Mouse (Mus musculus): ENCODE results near the gene 1700001C19Rik.

The 1700001C19Rik gene

GRCm38 (mm10) chr17:47467659-47468058, 30.5 kb upstream of the 1700001C19Rik start:
- H3K4me3 ChIP-seq (replicated peaks; ENCODE audit: low read length) = peak overlapping the region; percentile 72
- peaks cover 60% of the 10 kb centered on the region for H3K27me3 ChIP-seq (ENCODE audit: insufficient read depth, low read length)
- H3K4me1 ChIP-seq (replicated peaks; ENCODE audit: low read depth, low read length) = peaks cover 92% of the 10 kb centered on the region
- peaks cover 4% of the 10 kb centered on the region; the same call in 1 of the 2 replicates for H3K36me3 ChIP-seq (ENCODE audit: insufficient read depth, low read length)
- H3K9me3 ChIP-seq (ENCODE audit: low read length) = no peaks in the 10 kb centered on the region
- no peak for TF ChIP-seq NANOG (IDR thresholded peaks at IDR 0.05; ENCODE audit: borderline replicate concordance, low read length)
- no peak for TF ChIP-seq POU5F1 (IDR thresholded peaks at IDR 0.05; ENCODE audit: borderline replicate concordance, low read length)
- no peak for TF ChIP-seq CTCF (conservative IDR thresholded peaks at IDR 0.05; ENCODE audit: low read length)

- peaks cover 96% of the 10 kb centered on the region for H3K4me1 ChIP-seq (replicated peaks; ENCODE audit: low read depth, low read length)
- H3K4me3 ChIP-seq (replicated peaks; ENCODE audit: low read length) = peak overlapping the region; percentile 26
- H3K36me3 ChIP-seq (ENCODE audit: insufficient read depth, low read length) = peaks cover 4% of the 10 kb centered on the region; the same call in 1 of the 2 replicates
- no peak for TF ChIP-seq NANOG (IDR thresholded peaks at IDR 0.05; ENCODE audit: borderline replicate concordance, low read length)
- TF ChIP-seq CTCF (conservative IDR thresholded peaks at IDR 0.05; ENCODE audit: low read length) = no peak
- TF ChIP-seq POU5F1 (IDR thresholded peaks at IDR 0.05; ENCODE audit: borderline replicate concordance, low read length) = no peak
- H3K27me3 ChIP-seq (ENCODE audit: insufficient read depth, low read length) = peaks cover 63% of the 10 kb centered on the region
- H3K9me3 ChIP-seq (ENCODE audit: low read length) = no peaks in the 10 kb centered on the region
Measured at GRCm38 (mm10) chr17:47466284-47466683, 29.1 kb upstream of the 1700001C19Rik start.

- Histone ChIP-seq H3K9me3 (ENCODE audit: low read length) (no peaks in the 10 kb centered on the region), H3K27me3 (ENCODE audit: insufficient read depth, low read length) (peaks cover 70% of the 10 kb centered on the region)
- TF ChIP-seq CTCF (conservative IDR thresholded peaks at IDR 0.05; ENCODE audit: low read length) (no peak), NANOG (IDR thresholded peaks at IDR 0.05; ENCODE audit: borderline replicate concordance, low read length) (no peak), POU5F1 (IDR thresholded peaks at IDR 0.05; ENCODE audit: borderline replicate concordance, low read length) (no peak)
Measured at GRCm38 (mm10) chr17:47465016-47465415, 27.8 kb upstream of the 1700001C19Rik start.

GRCm38 (mm10) chr17:47464248-47464965, 27.2 kb upstream of the 1700001C19Rik start:
- no peaks in the 10 kb centered on the region for H3K9me3 ChIP-seq (ENCODE audit: low read length)
- no peak for TF ChIP-seq NANOG (IDR thresholded peaks at IDR 0.05; ENCODE audit: borderline replicate concordance, low read length)
- no peak for TF ChIP-seq CTCF (conservative IDR thresholded peaks at IDR 0.05; ENCODE audit: low read length)
- no peak for TF ChIP-seq POU5F1 (IDR thresholded peaks at IDR 0.05; ENCODE audit: borderline replicate concordance, low read length)
- peaks cover 72% of the 10 kb centered on the region for H3K27me3 ChIP-seq (ENCODE audit: insufficient read depth, low read length)

More at GRCm38 (mm10) chr17:47465016-47465415, 27.8 kb upstream of the 1700001C19Rik start:
- peaks cover 4% of the 10 kb centered on the region; the same call in 1 of the 2 replicates for H3K36me3 ChIP-seq (ENCODE audit: insufficient read depth, low read length)
- H3K4me1 ChIP-seq (replicated peaks; ENCODE audit: low read depth, low read length) = peaks cover 97% of the 10 kb centered on the region
- no peak overlapping the region for H3K4me3 ChIP-seq (replicated peaks; ENCODE audit: low read length)

GRCm38 (mm10) chr17:47462728-47463388, 25.7 kb upstream of the 1700001C19Rik start:
- Histone ChIP-seq H3K36me3 (ENCODE audit: insufficient read depth, low read length) (peaks cover 4% of the 10 kb centered on the region; the same call in 1 of the 2 replicates), H3K4me3 (replicated peaks; ENCODE audit: low read length) (no peak overlapping the region), H3K27me3 (ENCODE audit: insufficient read depth, low read length) (peaks cover 61% of the 10 kb centered on the region), H3K4me1 (replicated peaks; ENCODE audit: low read depth, low read length) (peaks cover 83% of the 10 kb centered on the region), H3K9me3 (ENCODE audit: low read length) (no peaks in the 10 kb centered on the region)
- no peak for TF ChIP-seq NANOG (IDR thresholded peaks at IDR 0.05; ENCODE audit: borderline replicate concordance, low read length)
- TF ChIP-seq CTCF (conservative IDR thresholded peaks at IDR 0.05; ENCODE audit: low read length) = no peak
- no peak for TF ChIP-seq POU5F1 (IDR thresholded peaks at IDR 0.05; ENCODE audit: borderline replicate concordance, low read length)

More at GRCm38 (mm10) chr17:47464248-47464965, 27.2 kb upstream of the 1700001C19Rik start:
- Histone ChIP-seq H3K36me3 (ENCODE audit: insufficient read depth, low read length) (peaks cover 4% of the 10 kb centered on the region; the same call in 1 of the 2 replicates), H3K4me3 (replicated peaks; ENCODE audit: low read length) (no peak overlapping the region), H3K4me1 (replicated peaks; ENCODE audit: low read depth, low read length) (peaks cover 95% of the 10 kb centered on the region)

GRCm38 (mm10) chr17:47462209-47462608, 25.0 kb upstream of the 1700001C19Rik start:
- no peaks in the 10 kb centered on the region for H3K9me3 ChIP-seq (ENCODE audit: low read length)
- H3K36me3 ChIP-seq (ENCODE audit: insufficient read depth, low read length) = peaks cover 4% of the 10 kb centered on the region; the same call in 1 of the 2 replicates
- TF ChIP-seq POU5F1 (IDR thresholded peaks at IDR 0.05; ENCODE audit: borderline replicate concordance, low read length) (no peak), NANOG (IDR thresholded peaks at IDR 0.05; ENCODE audit: borderline replicate concordance, low read length) (no peak)
- H3K4me1 ChIP-seq (replicated peaks; ENCODE audit: low read depth, low read length) = peaks cover 77% of the 10 kb centered on the region
- no peak overlapping the region for H3K4me3 ChIP-seq (replicated peaks; ENCODE audit: low read length)
- peaks cover 54% of the 10 kb centered on the region for H3K27me3 ChIP-seq (ENCODE audit: insufficient read depth, low read length)

- Histone ChIP-seq H3K27me3 (ENCODE audit: insufficient read depth, low read length) (peaks cover 49% of the 10 kb centered on the region), H3K4me3 (replicated peaks; ENCODE audit: low read length) (no peak overlapping the region), H3K36me3 (ENCODE audit: insufficient read depth, low read length) (peaks cover under 1% of the 10 kb centered on the region; the same call in 1 of the 2 replicates), H3K9me3 (ENCODE audit: low read length) (no peaks in the 10 kb centered on the region), H3K4me1 (replicated peaks; ENCODE audit: low read depth, low read length) (peaks cover 71% of the 10 kb centered on the region)
- TF ChIP-seq CTCF (conservative IDR thresholded peaks at IDR 0.05; ENCODE audit: low read length) (no peak), NANOG (IDR thresholded peaks at IDR 0.05; ENCODE audit: borderline replicate concordance, low read length) (no peak), POU5F1 (IDR thresholded peaks at IDR 0.05; ENCODE audit: borderline replicate concordance, low read length) (no peak)
Measured at GRCm38 (mm10) chr17:47461688-47462087, 24.5 kb upstream of the 1700001C19Rik start.

GRCm38 (mm10) chr17:47459341-47459919, 22.3 kb upstream of the 1700001C19Rik start:
- H3K4me3 ChIP-seq (replicated peaks; ENCODE audit: low read length) = no peak overlapping the region
- no peaks in the 10 kb centered on the region for H3K36me3 ChIP-seq (ENCODE audit: insufficient read depth, low read length)
- peaks cover 50% of the 10 kb centered on the region for H3K4me1 ChIP-seq (replicated peaks; ENCODE audit: low read depth, low read length)
- TF ChIP-seq POU5F1 (IDR thresholded peaks at IDR 0.05; ENCODE audit: borderline replicate concordance, low read length) (no peak), NANOG (IDR thresholded peaks at IDR 0.05; ENCODE audit: borderline replicate concordance, low read length) (no peak), CTCF (conservative IDR thresholded peaks at IDR 0.05; ENCODE audit: low read length) (no peak)
- H3K27me3 ChIP-seq (ENCODE audit: insufficient read depth, low read length) = peaks cover 29% of the 10 kb centered on the region
- H3K9me3 ChIP-seq (ENCODE audit: low read length) = no peaks in the 10 kb centered on the region

All from E14TG2a.4 (cell line).